Mouse (Mus musculus) brain, embryonic 14.5 days (tissue): ENCODE results near the gene Tmem254a.
"Not testable (repeated sequence)": the region's sequence is repeated elsewhere in the genome, so short reads cannot be mapped to it uniquely, and the experiment has no call there.

Source experiments
- CTCF ChIP-seq: fragments of 200-500 bp; IDR thresholded peaks from 2 replicates; pipeline ENCODE4 v1.5.1; 2012; ENCODE audit warnings: inconsistent platforms, mild to moderate bottlenecking, moderate library complexity, borderline replicate concordance; ENCODE audit not compliant: insufficient read depth, insufficient read length; ENCODE audit errors: extremely low read depth
- POLR2A ChIP-seq: fragments of 200-500 bp; IDR thresholded peaks from 2 replicates; pipeline ENCODE4 v1.6.1; 2012; ENCODE audit warnings: mild to moderate bottlenecking, inconsistent platforms, borderline replicate concordance; ENCODE audit not compliant: poor library complexity, insufficient read depth, insufficient read length, severe bottlenecking; ENCODE audit errors: extremely low read depth

GRCm38 (mm10) chr14:25957861-25958260, 30.4 kb upstream of the Tmem254a start:
- TF ChIP-seq CTCF, POLR2A: not testable (repeated sequence)
